Mouse (Mus musculus) 3T3-L1 (cell line): ENCODE results near the gene Tmc7.

ENCODE experiments used
- DNase-seq: peaks from one replicate; pipeline ENCODE4 v3.0.0-alpha.2; 2015; ENCODE audit warnings: low read depth, low spot score

Gene Tmc7

DNA sequence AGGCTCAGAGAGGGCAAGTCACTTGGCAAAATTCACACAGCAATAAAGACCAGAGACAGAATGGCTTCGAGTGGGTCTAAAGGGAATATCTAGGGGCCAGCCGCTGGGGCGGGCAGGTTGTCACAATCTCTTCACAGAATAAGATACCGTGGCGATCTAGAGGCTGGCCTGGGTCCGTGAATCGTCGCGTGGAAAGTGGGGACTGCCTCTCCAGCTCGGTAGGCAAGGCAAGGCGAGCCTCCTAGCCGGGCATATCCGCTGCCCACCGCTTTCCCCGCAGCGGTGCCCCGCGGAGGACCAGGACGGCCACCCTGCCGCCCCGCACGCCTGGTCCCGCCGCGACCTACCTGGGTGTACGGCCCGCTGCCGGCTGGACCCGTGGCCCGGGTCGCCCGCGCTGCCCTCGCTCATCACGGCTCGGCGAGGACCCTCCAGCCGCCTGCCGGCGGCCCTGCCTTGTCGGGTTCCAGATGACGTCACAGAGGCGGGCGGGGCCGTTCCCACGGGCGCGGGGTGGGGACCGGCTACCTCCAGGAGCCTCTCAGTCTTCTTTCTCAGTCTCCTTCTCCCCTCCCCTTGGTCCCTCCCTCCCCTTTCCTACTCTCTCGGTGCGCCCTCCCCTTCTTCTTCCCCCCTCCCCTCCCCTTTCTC, at the start of gene Tmc7:
Tmc7 (minus strand) TSS at position 480 of the 651 bp plus-strand sequence.
- no peak for DNase-seq

DNA sequence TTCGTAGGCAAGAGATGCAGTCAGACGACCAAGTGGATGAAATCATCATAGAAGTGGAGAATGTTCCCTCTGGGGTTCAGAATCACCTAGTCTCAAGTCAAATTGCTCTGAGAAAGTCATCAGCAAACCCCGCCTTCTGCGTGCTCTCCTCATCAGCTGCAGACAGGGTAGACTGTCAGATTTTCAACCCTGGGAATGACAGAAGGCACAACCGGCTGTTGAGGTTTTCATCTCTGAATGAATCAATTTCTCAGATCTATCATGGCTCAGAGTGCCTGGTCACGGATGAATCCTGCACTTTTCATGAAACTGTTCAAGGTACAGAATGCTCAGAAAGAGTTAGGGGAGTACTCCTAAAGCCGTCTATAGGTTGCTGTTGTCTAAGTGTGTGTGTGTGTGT, 49.4 kb upstream of the Tmc7 start:
- no peak for DNase-seq

DNA sequence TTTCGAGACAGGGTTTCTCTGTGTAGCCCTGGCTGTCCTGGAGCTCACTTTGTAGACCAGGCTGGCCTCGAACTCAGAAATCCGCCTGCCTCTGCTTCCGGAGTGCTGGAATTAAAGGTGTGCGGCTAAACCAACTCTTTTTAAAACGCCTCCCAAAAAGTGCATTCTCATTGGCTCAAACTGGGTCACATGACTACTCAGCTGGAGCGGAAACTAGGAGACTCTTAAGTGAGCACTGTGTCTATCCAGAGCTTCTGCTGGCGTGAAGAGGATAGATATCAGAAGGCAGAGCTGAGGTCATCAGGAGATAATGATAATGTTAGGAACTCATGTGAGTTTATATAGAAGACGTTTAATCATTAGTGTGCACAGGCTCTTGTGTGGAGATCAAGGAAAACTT, 48.6 kb upstream of the Tmc7 start:
- no peak for DNase-seq

DNA sequence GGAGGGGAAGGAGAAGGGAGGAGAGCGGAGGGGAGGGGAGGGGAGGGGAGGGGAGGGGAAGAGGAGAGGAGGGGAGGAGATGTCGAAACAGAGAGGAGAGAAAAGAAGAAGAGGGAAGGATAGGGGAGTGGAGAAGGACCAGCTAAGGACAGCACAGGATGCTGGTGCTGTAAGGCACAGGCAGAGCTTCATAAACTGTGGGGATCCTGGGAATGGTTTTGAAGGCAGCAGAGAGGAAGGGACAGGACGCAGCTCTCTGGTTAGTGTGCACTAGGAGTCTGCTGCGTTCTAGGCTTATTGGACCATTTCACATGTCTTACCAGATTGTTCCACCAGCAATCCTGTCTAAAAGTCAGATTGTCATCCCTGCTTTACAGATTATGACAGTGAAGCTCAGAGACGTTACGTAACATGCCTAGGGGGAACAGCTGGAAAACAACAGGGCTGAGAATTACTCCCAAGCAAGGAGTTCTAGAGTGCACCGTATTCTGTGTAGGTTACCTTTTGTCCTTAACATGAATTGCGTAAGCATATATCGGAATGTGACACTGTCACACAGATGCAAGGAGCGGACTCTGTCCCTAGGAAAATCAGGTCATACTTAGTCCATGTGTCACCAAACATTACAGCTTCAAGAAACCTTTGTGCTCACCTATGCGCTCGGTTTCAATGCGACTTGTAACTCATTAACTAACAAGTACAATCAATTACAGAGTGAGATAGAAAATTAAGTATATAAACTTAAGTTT, 43.2 kb upstream of the Tmc7 start:
- DNase-seq: no peak

DNA sequence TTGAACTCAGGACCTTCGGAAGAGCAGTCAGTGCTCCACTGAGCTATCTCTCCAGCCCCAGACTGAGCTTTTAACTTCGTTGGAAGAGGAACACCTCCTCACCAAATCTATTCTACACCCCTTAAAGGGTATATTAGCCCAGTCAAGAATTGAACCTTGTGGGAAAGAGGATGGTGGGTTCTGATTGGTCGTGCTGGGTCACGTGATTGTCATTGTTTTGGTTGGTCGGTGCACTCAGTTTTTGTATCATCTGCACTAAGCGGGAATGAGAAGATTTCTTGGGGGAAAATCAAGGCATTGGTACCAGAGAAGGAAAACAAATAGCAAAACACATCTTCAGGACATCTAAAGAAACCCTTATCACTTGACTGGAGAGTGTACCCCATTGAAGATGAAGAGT, 36.6 kb upstream of the Tmc7 start:
- DNase-seq: no peak

DNA sequence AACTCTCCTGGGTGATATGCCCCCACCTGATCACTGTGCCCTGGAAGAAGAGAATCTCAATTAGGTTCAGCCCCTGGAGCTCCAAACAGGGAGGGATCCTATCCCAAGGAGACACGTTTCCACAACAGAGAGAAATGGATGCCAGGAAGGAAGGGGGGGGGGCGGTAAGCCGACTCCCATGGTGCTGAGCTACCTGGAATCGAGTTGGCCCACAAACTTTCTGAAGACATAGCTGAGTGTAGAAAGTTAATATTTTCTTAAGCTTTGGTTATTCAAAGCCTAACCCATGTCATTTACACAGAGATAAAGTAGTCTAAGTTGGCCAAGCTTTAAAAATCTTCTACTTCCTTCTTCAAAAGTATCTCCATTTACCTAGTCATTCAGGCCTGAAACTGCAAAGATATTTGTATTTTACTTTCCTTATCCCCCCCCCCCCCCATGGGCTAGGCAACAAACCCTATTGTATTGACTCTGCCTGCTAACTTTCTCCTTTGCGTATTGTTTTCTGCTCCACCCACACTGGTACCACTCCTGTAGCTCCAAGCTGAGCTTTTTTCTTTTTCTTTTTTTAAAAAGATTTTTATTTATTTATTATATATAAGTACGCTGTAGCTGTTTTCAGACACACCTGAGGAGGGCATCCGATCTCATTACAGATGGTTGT, 35.8 kb upstream of the Tmc7 start:
- no peak for DNase-seq

DNA sequence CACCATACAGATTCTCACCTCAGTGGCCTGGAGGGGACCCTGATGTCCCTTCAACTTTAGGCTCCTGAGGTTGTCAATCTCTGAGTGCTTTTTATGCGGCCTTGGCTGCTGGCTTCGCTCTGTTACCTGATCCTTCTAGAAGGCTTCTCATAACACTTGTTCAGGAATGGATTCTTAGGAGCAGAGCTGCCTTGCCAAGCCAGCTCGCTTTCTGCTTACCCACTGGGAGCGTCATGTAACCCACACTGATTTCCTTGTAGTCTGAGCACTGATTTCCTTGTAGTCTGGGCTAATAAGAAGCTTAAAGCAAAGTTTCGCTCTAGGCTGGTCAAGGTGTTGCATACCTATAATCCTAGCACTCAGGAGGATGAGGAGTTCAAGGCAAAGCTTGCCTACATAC, 33.6 kb upstream of the Tmc7 start:
- DNase-seq: no peak

DNA sequence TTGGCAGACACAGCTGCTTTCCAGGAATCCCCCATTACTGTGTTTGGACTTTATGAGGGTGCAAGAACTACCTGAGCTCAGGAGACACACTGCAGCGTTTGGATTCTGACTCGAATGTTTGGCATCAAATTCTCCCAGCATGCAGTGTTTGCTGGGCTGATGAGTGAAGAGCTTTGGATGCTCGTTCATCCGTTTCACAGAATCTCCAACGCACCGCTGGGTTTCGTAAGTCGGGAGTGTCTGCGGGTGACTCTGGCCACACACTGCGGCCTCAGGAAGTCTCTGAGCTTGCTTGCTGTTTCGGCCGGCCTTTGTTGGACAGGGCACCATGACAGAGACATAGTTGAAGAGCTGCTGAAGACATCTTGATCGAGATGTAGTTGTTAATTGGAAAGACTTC, 29.5 kb upstream of the Tmc7 start:
- DNase-seq: no peak

DNA sequence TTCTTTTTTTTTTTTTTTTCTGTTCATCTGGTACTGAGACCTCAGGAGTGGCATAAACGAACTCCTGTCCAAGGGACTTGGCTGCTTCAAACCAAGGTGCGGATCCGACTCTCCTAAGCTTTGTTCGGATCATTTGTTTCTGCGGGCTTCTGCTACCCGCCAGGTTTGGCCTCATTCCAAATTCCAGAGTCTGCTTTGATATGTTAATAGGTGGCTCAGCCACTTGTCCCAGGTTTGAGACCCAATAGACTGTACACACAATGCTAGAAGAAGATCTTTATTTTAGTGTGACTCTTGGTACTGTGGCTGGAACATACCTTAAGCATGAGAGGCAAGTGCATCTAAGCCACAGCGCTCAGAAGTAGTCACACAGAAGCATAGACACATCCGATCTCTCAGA, 27.4 kb upstream of the Tmc7 start:
- no peak for DNase-seq

DNA sequence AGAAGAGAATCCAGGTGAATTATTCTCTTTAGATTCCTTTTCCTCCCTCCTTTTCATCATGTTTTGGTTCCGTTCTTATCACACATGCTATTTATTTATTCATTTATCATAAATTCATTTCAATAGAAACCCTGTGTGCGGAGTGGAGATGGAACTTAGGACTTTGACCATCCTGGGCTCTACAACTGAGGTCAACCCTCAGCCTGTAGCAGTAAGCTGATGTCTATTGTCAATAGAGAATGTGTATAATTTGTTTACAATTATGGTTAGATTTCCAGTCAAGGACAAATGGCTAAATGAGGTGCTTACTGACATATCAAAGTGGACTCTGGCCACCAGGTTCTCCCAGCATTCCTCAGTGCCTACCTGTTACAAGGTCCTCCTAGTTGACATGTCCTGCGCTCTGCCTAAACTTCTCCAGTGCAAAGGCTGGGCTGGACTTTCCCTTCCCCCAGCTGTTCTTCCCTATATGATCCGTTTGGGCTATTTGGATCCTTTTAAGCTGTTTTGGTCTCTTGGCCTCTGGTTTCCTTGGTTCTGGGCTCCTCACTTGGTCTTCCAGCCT, 26.7 kb upstream of the Tmc7 start:
- DNase-seq: no peak

DNA sequence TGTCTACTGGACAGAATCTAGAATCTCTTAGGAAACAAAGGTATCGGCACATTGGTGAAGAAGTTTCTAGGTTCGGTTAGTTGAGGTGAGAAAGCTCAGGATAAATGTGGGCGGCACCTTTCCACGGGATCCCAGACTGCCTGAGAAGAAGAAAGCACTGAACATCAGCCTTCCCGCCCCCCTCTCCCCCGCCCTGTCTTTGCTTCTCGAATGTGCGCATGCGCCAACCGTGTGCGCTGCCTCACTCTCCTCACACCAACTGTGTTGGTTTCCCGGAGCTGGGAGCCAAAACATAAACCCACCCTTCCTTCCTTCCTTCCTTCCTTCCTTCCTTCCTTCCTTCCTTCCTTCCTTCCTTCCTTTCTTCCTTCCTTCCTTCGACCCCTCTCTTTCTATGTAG, 26.2 kb upstream of the Tmc7 start:
- no peak for DNase-seq

DNA sequence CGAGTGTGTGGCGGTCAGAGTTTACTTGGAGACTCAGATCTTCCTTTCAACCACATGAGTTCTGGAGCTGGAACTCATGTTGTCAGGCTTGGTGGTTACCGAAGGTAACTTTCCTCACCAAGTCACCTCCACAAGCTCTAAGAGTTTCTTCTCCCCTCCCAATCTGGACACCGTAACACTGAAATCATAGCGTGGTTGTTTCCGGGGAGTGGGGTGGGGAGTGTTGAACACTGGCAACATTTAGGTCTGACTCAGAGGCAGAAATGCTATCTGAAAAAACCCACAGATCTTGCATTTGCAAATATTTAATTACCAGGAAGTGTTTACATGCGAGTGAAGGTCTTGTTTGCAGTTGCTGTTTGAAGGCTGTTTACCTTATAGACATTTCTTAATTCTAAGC, 25.3 kb upstream of the Tmc7 start:
- DNase-seq: no peak

DNA sequence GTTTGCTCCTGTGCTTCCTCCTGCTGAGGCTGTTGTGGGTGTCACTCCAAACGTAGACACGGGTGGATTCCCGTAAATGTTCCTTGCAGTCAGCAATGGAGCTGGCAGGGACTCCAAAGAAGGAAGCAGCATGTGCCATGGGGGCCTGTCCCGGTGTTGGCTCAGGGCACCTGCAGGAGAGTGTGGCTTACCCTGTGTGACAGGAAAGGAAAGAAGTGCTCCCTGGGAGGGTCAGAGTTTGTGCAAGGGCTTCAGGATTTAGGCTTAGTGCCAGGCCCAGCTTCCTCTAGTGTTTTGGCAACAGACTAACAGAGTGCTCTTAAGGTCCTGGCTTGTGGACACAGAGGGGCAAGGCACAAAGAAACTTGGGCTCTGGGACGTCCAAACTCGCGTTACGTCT, 20.3 kb upstream of the Tmc7 start:
- DNase-seq: no peak

DNA sequence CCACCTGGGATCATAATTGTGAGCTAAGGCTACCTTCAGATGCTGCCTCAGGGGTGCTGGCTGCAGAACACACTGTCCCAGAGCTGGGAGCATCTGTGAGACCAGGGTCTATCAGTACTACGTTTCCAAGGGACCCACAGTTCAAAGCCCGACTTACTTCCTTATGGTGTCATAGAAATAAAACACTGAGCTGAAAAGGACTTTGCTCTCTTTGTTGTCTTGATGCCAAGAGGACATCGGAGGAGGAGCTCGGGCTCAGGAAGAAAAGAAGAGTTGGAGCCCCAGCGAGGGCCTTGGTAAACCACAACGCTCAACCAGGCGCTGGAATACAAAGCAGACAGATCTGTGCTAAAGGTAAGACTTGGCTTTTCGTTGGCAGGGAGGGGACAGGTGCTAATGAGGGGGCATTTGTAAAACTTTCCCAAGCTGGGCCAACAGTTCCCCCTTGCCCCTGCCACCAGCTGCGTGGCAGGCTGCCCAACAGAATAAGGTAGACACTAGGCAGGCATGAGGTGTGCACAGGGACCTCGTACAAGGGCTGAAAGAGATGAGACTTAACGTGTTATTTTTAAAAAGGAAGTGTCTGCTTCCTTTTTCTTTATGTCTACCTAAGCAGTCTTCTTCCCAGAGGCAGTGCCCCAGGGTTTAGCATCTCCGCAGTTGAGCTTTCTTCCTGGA, 15.6 kb upstream of the Tmc7 start:
- DNase-seq: no peak

DNA sequence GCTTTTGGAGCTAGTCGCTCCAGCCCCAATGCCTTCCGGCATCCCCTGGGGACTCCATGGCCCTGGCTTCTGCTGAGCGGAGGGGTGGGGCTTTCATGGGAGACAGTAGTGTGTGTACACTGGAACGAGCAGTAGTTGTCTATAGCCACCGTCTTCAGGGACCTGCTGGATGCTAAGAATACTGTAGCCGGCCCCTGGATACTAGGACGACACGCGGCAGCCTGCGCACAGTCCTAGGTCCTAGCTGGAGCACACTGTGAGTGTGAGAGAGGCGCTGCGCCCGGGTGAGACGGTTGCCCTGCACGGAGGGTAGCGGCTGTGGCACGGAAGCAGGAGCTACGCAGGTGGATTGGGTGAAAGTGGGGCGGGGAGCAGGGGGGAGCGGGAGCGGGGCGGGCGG, 12.7 kb upstream of the Tmc7 start, which contains the start of gene Tmc5:
Tmc5 (plus strand) TSS at position 97 of the 400 bp plus-strand sequence.
- DNase-seq: no peak

DNA sequence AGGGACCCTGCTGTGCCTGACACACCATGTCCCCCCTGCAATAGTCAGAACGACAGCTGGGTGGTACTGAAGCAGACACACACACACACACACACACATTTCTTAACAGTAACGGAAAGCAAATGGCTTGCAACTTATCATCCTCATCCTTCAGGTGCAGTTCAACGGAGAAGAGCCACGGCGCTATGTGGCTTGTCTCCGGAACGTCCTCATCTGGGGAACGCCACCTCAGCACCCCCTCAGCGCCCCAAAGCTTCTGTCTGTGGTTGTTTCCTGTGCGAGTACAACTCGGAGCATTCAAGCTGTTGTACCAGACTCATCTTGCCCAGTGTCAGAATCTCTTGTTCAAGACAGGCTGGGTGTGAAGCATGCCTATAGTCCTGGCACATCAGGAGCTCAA, 11.7 kb upstream of the Tmc7 start:
- no peak for DNase-seq

DNA sequence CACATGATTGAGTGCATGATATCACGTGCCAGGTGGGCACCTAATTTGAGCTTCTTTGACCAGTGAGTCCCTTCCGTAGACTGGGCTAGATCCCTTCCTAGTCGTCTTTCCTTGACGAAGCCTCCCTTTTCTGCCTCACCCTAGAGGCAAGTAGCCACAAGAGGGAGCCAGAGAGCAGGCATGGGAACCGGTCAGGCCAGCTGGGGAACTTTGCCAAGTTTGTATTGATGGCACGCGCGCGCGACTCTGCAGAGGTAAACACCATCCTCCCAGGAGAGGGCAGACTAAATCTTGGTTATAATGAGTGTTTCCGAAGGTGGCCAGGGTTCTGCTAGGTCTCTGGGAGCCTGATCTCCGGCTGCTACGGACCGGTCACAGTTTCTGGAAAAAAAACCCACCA, 10.7 kb upstream of the Tmc7 start:
- peak; percentile 78 for DNase-seq

DNA sequence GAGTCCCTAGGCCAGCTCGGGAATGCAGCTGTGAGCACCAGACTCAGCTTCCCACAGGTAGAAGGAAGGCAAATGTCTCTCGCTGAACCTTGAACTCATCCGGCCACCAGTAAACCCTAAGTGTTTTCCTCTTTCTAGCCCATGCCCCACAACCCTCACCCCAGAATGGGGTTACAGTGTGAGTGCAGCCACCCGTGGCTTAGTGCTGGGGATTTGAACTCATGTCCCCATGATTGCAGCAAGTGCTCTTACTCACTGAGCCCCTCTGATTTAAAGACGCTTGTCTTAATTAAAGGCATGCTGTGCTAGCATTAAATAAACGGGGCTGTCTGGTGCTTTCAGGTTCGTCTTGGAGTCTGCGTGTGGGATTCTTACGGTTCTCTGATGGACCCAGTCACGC, 10.1 kb upstream of the Tmc7 start:
- no peak for DNase-seq

DNA sequence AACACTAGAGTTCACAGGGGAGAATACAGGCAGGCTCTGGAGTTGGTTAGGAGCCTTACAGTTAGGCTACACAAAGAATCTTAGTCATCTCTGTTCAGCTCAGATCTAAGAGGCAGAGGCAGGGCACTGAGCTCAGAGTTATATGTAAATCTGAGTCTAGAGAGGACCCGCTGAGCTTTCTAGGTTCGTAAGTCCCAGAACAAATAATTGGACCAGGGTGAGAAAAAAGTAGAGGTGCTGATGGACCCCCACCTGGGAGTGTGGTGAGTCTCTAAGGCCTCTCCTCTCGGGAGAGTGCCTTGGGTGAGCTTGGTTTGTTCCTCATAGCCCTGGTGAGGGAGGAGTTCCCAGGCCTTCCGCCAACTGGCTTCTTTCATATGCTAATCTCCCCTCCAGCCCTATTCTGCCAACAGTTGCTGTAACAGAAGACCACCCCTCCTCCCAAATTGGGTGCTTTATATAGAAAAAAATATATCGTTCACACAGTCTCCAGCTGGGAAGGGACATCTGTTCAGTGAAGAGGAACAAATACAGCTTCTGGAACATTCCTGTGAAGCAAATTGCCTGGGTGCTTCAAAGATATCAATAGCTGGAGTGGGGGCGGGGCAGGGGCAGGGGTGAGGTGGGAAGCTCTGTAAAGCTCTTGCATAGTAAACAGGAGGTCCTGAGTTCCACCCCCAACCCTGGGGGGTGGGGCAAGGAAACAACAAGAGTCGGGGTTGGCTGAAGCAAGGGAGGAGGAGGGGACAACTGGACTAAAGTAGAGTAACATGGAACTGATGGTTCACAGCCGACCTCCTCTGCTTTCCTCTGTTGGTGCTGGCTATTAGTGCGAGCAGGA, 9.3 kb upstream of the Tmc7 start:
- DNase-seq: no peak

DNA sequence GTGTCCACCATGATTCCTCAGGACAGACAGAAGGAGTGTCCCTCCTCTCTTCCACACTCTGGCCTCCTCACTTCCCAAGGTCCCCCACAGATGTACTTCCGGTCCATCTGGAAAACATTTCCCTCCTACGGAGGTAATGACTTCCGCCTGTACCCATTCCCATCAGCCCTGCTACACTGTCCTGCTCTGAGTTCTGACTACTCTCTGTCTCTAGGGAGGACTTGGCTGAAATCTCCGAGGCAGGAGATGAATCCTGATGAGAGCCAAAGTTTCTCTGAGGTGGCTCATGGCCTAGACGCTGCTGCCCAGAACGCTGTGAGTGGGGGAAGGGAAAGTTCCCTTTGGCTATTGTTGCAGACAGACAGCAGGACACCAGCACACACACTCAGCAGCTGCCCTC, 7.6 kb upstream of the Tmc7 start:
- DNase-seq: peak; percentile 53

DNA sequence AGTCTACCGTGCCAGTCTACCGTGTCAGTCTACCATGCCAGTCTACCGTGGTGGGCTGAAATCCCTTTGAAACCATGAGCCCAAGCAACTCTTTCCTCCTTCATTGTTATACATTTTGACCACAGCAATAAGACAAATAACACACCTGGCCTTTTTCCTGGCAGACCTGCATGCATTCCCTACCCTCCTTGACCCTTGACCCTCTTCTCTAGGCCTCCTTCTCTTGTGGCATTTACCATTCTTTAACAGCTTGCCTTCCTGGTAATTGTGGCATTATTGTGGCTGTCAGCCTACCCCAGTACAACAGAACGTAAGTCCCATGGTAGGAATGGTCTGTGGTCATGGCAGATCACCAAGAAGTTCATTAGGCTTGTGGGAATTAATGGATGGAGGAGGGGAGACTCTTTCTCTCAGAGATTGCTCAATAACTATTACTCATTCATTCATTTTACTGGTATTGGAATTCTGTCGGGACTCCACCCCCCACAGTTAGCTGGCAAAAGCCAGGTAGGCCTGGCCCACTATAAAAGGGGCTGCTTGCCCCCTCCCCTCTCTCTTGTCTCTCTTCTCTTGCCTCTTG, 6.3 kb upstream of the Tmc7 start:
- DNase-seq: peak; percentile 27
